Mouse (Mus musculus): ENCODE data around the gene Cluh. TPM values are rescaled to one million over a fixed set of nuclear protein-coding genes. Genes with fewer than 3 reads are reported as not detected.

Cluh gene
- polyA plus RNA-seq, 1 experiment: 71.5 TPM

DNA sequence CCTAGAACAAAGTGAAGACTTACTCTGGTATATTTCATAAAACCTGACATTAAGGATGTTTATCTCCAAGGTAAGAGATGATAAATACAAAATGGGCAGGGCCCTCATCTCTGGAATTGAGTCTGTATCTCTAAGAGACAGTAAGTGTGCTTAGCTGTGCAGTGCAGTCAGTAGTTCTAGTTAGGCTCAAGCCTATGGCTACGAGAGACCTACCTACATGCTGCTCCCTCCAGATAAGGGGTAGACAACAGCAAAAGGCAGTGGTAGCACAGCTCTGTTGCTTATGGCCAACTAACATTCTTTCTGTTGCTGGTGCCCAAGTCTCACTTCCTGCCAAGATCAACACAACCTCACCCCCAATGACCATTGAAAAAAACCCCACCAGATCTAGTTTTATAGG is 24.3 kb downstream of the Cluh start:
- DNase-seq (ENCODE audit: low read depth): no peak

GRCm38 (mm10) chr11:74674713-74675112 is 25.4 kb downstream of the Cluh start:
- DNase-seq (ENCODE audit: low read depth): no peak

DNA sequence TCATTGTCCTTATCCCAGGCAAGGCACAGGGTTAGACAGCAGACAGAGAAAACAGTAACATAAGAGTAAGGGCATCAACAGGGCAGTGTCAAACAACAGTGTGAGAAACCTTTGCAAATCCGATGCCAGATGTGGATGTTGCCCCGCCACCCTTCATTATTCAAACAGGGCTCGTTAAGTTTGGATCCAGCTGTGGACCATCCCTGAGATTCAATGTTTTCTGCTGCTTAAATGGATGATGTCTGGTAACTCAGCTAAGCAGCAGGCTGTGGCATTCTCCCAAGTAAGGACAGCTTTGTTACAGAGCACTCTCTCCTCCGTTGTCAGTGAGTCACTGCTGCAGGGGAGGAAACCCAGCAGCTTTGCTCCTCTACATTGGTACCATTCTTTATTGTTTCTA is 25.9 kb downstream of the Cluh start:
- no peak for DNase-seq (ENCODE audit: low read depth)

- no peak for DNase-seq (ENCODE audit: low read depth)
Measured at GRCm38 (mm10) chr11:74692151-74692550, 42.9 kb downstream of the Cluh start.

DNA sequence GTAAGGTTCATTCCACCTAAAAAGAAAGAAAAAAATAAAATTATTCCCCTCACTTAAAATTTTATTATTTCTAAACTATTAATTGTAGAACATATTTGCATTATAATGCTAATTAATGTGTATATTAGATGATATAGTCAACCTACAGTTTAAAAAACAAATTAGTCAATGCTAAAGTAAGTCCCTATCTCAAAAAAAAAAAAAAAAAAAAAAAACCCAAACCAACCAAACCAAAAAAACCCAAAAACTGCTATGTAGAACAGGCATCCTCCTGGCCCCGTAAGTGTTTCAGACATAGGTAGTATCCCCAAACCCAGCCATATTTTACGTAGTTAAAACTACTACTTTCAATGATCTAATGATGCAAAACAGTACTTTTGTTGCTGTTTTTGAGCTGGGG is 50.2 kb downstream of the Cluh start:
- no peak for DNase-seq (ENCODE audit: low read depth)

- DNase-seq (ENCODE audit: low read depth): no peak
Measured at GRCm38 (mm10) chr11:74704068-74704467, 54.8 kb downstream of the Cluh start.

DNA sequence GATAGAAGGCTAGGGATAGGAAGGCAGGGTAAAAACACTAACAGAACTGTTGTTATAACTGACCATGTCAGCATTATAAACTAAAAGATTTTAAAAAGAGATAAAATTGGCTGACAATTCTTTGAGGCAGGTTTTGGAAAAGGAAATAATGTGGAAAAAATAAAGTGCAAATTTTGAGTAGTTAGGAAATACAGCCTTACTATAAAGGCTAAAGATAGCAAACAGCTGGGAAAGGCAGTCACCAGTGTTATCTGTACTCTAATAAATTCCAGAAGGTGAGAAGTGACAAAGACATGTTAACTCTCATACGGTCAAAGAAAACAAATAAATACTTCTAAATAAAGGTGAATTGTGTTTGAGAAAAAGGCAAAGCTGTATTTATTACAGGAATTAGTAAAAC is 59.5 kb downstream of the Cluh start:
- DNase-seq (ENCODE audit: low read depth): no peak

DNA sequence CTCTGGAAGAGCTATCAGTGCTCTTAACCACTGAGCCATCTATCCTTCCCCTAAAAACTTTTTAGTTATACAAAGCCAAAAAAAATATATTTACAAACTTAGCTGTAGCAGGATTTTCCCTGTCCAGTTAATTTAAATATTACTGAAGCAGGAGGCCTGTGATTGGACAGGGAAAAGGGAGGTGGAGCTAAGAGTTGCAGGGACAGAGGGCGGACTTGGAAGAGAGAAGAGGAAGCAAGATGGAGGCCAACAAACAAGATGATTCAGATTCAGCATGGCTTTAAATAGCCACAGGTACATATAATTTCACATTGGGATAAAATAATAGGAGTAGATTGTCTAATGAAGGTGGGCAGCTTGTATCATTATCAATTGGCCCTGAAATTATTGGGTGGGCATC is 61.4 kb downstream of the Cluh start:
- DNase-seq (ENCODE audit: low read depth): no peak

DNA sequence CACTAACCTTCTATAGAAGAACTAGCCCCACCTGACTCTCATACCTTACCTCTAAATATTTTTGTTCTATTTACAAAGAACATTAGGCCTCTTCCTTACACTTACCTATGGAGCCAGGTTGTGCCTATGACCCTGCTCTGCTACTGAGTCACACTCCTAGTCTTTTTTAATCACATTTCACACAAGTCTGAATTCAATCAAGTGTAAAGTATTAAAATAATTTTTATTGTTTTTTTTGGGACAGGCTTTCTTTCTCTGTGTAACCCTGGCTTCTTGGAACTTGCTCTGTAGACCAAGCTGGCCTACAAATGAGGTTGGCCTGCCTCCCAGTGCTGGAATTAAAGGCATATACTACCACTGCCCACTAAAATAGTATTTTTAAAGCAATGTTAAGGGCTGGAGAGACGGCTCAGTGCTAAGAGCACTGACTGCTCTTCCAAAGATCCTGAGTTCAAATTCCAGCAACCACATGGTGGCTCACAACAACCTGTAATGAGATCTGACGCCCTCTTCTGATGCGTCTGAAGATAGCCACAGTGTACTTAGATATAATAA is 66.8 kb downstream of the Cluh start:
- DNase-seq (ENCODE audit: low read depth): no peak

Other genes with a start within 250 kb of the Cluh start
- 13.2 and 23.6 TPM in 2 replicates for gene Rap1gap2, start 38.6 kb upstream of the Cluh start, polyA plus RNA-seq (2012; rRNA removed)
- 0.72 and 0.99 TPM in 2 replicates for gene Ccdc92b, start 29.9 kb upstream of the Cluh start, polyA plus RNA-seq (2012; rRNA removed)
- gene Pafah1b1, start 75.2 kb downstream of the Cluh start, polyA plus RNA-seq (2012; rRNA removed): 29.1 and 30.4 TPM in 2 replicates
- gene Mettl16, start 121.3 kb downstream of the Cluh start, polyA plus RNA-seq (2012; rRNA removed): 3.9 and 4.1 TPM in 2 replicates
- gene Mnt, start 181.4 kb downstream of the Cluh start, polyA plus RNA-seq (2012; rRNA removed): 11.5 and 18.8 TPM in 2 replicates
- 37.6 and 38.4 TPM in 2 replicates for gene Sgsm2, start 247.6 kb downstream of the Cluh start, polyA plus RNA-seq (2012; rRNA removed)
- 9.0 and 13.8 TPM in 2 replicates for gene Tsr1, start 248.6 kb downstream of the Cluh start, polyA plus RNA-seq (2012; rRNA removed)

Measured in gonadal fat pad, adult 2 months (tissue).